Mouse (Mus musculus) ES-Bruce4 (cell line): Measurements from ENCODE around the gene Cox8a.

Experiments used
- CTCF ChIP-seq: IDR thresholded peaks from one replicate; pipeline ENCODE4 v1.8.1; 2011; ENCODE audit warnings: low read depth, low read length
- EP300 ChIP-seq: IDR thresholded peaks from 2 replicates; pipeline ENCODE4 v1.6.1; 2011; ENCODE audit warnings: low read depth, low read length; ENCODE audit not compliant: insufficient read depth
- POLR2A ChIP-seq: IDR thresholded peaks from one replicate; pipeline ENCODE4 v1.8.1; 2011; ENCODE audit warnings: low read length; ENCODE audit not compliant: insufficient read depth

DNA sequence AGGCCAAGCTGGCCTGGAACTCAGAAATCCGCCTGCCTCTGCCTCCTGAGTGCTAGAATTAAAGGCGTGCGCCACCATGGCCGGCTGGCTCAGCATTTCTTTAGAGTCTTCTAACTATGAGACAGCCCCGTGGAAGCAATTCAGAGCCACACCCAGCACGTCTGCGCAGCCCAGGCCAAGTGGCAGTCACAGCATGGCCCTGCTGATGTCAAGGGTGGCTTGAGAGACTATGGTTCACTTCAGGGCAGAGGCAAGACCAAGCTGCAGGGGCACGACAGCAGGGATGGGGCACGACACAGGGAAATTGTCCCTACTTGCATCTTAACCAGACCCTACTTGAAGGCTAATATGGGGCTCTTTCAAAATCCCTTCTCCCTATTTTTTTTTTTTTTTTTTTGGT, 18.0 kb upstream of the Cox8a start:
- TF ChIP-seq CTCF (no peak), POLR2A (no peak), EP300 (no peak)
